Mouse (Mus musculus): ENCODE data around the gene Tmem150c.

The Tmem150c gene

DNA sequence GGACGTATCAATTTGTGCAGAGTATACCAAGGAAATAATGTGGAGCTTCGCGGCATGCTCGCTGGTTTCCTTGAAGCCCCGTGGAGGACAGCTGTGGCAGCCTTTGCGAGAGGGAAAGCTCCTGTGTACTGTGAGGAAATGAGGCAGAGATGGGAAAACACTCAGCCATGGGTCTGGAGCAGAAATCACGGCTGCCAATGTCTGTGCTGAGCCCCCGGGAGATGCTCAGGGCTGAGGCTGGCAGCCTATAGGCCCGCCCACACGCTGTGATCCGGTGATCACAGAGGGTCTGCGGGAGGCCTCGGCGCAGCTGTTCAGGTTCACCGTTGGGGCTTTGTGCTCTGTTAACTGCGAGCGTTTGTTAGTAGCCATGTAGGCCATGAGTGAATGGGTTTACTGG is 68.0 kb downstream of the Tmem150c start:
- peak; percentile 56 to 72 for DNase-seq

DNA sequence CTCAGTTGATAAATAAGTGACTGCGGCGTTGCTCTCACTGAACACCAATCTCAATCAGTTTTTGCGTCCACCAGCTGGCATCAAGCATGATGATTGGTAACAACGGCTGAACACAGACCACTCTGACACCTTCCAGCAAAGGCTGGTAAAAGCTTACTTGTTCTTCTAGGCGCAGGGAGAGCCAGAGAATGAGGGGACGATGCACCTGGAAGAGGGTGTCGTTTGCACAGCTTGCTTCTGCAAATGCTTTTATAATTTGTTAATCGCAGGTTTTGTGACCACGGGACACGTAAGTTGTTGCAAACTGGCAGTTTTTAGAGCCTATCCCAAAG is 68.4 kb downstream of the Tmem150c start:
- peak; percentile 36 to 40 for DNase-seq

DNA sequence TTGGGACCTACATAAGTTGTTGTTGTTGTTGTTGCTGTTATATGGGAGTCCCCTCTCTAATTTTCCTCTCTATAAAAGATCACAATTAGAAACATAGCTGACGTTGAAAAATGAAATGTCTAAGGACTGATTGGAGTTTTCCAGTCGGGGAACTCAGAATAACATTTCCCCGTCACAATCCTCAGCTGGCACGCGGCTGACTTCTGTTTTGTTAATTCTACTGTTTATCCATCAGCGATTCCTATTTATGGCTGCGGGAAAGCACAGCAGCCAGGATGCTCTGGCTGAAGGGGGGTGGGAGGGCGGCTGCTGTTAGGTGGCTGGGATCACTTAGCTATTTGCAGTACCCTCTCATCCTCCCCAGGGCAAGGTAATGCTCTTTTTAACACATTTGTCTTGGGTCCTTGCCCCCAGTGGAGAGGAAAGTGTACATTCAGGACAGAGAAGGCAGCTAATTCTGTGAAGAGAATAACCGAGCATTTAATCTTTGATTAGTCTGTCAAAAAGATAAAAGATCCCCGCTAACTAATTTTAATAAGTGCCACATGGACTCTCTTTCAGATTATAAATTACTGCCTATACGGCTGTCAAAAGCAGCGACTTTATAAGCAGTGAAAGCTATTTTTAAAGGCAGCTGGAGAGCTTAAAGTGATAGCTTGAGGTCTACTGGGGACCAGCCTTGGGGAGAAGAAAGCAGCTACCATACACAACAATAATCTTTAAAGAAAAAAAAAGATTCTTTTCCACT is 68.9 kb downstream of the Tmem150c start:
- no peak for DNase-seq

DNA sequence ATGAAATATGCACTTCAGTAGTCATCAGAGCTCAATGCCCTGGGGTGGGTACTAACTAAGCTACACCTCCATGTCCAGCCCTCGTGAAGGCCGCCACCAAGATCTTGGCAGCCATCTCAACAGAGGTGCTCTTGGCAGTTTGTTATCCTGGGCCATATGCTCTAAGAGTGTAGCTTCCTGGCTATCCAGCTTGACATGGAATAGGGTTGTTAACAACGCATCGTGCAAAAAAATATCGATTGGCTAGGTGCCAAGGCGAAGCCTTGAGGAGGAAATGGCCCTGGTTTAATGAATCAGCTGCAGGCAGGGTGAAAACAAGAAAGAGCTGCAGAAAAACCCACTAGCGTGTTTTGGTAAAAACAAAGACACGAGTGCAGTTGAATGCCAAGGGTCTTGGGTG is 74.5 kb downstream of the Tmem150c start:
- DNase-seq, result peak; percentile 70 to 71

DNA sequence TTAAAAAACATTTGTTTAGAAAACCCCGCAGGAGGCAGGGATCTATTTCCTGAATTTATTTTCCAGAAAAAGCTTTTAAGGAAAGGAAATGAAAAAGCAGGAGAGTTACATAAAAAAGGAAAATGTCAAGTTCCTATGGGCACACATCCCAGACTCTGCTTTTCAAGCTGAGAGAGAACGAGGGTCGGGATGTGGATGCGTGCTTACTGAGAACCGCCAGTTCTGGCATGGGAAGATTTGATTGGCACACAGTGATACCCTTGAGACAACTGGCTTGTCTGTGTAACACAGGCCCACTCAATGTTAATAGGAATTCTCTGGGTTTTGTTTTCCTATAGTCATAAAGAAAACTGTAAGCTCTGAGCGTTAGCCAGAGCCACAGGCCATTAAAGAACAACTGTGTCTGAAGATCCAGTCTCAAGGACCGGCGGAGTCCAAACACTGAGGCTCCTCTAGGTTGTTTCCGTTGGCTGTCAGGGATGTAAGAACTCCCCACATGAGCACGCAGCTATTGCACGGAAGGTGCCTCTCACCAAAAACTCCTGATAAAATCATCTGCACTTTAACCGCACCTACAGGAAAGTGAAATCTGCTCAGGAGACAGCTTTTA is 75.5 kb downstream of the Tmem150c start:
- peak; percentile 39 to 57 for DNase-seq

DNA sequence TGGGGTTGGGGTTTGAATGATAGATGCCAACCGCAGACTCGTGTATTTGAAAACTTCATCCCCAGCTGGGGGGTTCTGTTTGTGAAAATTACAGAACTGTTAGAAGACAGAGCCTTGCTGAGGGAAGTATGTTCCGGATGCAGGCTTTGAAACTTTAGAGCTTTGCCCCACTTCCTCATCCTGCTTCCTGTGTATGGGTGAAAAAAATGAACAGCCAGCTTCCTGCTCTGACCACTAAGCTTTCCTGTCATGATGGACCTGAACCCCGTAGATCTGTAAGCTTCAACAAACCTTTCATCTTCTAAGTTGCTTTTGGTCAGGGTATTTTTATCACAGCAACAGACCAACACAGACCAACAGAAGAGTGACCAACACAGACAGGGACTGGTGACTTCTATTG is 77.6 kb downstream of the Tmem150c start:
- no peak for DNase-seq

DNA sequence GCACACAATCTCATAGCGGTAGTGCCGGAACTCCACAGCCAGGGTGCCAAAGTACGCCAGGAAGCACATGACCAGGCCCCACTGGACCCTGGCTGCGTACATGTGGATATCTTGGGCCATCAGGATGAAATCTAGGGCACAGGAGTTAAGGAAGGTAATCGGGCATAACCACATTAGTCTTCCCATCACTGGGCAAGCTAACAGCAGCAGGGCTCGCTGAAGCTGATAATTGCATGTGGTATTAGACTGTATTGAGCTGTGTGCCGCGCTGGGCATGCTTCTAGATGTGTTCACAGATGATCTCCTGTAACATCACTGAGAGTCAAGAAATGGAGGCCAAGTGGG is 79.7 kb downstream of the Tmem150c start:
- peak in 1 of 2 experiments; percentile 37 for DNase-seq

DNA sequence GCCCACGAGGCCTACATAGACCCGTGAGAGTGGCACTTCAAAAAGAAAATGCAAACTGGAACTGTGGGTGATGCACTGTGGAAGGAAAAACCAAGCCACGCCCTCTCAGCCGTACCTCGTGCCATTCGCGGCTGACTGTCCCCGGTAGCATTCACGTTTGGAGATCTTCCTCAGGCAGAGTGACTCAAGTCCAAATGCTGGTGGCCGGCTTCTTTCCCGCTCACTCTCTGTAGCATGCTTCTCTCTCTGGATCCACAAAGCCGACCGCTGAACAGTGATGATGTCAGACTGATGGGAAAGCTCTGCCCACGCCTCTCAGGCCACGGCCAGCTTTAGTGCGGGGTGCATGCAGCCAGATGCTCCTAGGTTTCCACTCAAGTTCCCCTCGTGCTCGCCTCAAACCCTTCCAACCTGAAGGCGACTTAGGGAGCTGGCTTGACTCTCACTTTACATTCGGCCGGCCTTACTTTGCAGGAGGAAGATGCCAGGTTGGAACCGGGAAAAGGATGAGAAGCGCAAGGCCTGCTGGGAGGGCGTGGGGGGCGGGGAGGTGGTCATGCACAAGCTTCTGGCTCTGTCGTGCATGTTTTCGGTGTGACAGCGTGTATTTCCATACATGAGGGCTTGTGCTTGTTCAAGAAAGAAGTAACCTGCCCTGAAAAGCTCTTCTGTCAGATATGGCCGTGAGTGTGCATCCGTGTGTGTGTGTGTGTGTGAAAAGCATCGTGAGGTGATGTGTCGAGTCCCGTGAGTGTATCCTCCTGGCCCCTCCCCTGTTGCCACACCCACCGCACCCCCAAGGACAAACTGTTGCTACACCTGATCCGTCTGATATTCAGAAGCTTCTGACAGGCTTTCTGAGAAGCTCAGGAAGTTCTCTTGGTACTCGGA is 80.3 kb downstream of the Tmem150c start:
- DNase-seq, result peak; percentile 67 to 68

DNA sequence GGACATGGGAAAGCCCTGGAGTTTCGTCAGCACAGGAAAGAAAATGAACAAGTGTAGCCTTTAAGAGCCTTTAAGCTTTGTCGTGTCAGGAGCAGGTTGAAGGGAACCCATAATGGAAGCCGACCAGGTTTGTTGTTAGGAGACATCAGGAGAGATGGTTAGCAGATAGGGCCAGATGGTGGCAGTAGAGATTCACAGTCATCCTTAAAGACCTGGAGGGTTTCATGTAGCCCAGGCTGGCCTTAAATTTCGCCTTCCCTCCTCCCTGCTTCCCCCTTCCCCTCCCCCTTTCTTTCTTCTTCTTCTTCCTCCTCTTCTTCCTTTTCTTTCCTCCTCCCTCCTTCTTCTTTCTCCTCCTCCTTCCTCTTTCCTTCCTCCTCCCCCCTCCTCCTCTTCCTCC is 85.0 kb downstream of the Tmem150c start:
- peak; percentile 67 to 74 for DNase-seq

DNA sequence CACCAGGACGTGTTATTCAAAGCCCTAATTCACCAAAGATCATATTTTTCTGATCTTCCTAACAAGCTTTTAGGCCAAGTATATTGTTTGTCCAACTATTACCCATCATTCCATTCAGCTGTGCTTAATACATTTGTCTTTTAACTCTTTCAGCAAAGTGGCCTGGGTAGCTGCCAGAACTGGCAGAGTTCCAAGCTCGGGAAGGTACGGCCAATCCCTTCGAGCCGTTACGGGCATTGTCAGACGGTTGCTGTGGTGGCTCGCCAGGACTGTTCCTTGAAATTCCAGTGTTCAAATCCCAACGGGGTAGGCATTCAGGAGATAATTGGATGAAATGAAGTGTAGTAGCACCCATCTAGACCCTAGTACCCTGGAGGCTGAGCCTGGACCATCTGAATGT is 87.1 kb downstream of the Tmem150c start:
- peak; percentile 51 to 53 for DNase-seq

DNA sequence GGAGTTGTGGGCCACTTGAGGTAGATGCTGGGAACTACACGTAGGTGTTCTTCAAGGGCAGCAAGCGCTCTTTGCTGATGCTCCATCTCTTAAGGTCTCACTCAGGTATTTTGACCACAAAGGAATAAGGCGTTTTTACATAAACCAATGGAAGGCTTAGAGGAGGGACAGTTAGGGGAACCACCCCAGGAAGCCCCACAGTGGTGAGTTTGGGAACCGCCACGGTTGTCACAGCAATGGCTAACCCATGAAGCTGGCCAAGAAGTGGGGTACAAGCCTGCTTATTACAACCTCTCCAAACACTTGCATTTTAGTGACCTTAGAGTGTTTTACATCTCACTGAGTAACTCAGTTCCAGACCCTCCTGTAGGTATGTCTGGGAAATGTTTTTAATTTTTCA is 88.1 kb downstream of the Tmem150c start:
- peak in 1 of 2 experiments; percentile 54 for DNase-seq

DNA sequence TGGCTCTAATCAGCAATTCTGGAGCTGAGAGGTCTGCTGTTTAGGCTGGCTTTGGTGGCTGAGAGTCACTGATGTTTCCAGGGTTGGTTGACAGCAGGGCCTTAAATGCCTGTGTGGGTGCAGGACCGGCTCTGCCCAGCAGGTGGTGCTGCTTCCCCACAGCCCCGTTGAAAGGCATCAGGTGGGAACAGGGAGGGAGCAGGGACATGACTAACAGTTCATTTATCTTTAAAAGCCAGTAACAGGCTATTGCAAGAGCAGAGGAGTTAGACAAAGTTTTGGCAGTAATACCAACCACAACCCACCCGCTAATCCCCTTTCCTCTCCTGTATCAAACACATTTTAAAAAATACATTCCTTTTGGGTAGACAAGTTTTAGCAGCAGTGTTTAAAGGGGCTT is 89.4 kb downstream of the Tmem150c start:
- peak; percentile 91 to 94 for DNase-seq

DNA sequence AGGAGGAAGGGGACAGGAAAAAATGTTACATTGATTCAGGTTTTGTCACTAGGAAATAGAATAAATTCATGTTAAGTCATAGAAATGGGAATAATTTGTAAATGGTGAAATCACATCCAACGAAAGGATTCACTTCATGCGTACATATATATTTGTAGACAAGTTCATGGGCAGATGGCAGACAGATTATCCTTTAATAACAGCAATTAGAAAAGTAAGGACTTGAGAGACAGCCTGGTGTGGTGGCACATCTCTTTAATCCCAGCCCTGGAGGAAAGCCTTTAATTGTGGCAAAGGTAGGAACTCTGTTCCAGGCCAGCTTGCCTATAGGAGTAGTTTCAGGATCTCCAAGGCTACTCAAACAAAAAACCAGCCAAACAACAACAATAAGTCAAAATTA is 90.1 kb downstream of the Tmem150c start:
- no peak for DNase-seq

DNA sequence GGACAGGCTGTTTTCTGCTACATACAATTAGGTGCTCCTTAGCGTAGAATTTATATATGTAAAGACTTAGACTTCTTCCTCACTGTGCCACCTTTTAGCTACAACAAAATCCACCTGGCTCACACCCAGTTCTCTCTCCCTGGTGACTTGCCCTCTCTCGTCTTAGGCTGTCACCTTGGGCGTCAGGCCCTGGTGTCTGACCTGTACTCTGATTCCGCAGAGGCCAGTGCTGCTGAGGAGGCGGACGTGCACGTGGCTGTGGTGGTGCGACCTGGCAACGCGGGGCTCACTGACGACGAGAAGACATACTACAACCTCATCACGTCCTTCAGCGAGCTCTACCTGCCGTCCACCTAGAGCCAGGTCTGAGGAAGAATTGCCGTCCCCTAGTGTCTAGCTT is 92.0 kb downstream of the Tmem150c start:
- DNase-seq, result no peak

DNA sequence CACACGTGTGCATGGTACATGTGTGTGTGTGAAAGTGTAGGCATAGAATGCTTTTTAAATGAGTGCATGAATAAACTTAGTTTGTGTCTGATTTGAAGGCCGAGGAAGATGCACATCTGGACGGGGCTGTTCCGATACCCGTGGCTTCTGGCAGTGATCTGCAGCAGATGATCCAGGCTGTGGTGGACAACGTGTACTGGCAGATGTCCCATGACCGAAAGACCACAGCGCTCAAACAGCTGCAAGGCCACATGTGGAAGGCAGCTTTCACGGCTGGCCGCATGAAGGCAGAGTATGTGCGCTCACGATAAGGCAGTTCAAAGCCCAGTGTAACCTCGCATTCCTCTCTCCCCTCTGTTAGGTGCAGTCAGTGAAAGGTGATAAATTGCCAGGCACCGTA is 98.7 kb downstream of the Tmem150c start:
- no peak for DNase-seq

DNA sequence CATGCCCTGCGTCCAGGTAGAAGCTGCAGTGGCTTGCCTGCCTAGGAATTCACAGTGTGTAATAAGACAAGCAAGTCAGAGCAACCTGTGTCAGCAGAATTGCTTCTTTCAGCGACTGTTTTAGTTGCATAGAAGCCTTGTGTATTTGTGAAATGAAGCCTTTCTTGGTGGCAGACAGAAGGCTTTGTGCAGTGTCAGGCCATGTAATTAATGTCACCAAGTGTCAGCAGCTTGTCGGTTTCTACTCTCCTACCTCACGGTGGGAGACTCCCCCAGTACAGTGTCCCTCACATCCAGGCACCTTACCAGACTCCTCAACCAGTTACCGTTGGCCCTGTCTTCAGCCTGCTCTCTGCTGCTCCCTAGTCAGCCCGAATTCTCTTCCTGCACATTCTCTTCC is 100.3 kb downstream of the Tmem150c start:
- no peak for DNase-seq

DNA sequence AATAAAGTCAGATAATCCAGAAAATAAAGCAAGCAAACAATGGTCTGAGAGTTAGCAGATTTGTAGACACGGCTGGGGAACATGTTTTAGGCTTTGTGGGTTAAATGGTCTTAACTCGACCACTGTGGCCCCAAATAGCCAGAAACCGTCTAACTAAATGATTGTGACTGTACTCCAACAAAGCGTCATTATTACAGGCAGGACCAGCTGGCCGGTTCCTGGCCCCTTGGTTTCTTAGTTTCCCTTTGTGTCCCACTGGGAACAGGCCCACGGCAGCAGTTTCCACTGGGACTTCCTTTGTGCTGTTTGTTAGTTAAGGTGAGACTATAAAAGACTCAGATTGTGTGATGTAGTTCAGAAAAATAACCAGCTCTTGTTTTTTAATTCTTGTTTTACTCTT is 100.9 kb downstream of the Tmem150c start:
- DNase-seq, result no peak

DNA sequence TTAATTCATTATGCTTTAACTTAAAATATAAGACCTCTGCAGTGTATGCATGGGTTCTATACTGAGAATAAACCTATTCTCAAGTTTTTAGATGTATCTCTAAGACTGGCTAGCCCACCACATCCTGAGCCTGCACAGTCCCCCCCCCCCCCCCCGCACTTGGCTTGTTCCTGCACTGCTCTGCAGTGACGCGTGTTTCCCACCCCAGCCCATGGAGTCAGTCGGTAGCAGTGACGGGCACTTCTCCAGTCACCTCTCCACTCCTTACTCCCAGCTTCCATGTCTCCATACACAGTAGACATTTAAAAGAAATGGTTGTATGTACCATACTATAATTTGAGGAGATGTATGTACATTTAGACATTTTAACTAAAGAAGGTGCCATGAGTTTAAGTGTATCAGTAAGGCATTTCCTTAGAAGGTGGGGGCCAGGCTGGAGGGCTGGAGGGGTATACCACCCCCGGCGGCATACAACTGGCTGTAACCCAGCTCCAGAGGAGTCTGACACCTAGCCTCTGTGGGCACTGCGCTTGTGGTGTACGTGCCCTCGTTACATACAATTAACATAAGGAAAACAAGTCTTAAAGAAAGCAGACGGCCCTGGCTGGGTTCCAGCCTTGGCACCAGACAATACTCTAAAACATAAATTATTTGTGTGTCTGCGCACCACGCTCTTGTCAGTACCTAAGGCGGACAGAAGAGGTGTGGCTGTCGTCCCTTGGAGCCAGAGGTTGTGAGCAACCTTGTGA is 102.0 kb downstream of the Tmem150c start:
- DNase-seq, result no peak

DNA sequence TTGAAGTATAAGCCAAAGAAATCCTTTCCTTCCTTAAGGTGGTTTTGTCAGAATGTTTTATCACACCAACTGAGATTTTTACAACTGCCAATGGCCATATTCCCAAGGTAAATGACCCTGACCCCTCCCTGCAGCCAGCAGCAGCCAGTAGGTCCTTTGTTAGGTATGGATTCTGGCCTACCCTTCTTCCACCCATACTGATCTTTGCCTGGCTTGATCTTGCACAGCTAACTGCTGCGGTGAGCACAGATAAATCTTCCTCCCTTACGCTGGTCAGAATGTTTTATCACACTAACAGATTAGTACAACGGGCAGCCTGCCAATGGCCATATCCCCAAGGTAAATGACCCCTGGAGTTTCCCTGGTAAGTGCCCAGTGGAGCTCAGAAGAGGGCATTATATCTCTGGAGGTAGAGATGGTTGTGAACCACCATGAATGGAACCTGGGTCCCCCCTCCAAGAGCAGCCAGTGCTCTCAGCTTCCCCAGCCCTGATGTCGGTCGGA is 103.7 kb downstream of the Tmem150c start:
- no peak for DNase-seq

DNA sequence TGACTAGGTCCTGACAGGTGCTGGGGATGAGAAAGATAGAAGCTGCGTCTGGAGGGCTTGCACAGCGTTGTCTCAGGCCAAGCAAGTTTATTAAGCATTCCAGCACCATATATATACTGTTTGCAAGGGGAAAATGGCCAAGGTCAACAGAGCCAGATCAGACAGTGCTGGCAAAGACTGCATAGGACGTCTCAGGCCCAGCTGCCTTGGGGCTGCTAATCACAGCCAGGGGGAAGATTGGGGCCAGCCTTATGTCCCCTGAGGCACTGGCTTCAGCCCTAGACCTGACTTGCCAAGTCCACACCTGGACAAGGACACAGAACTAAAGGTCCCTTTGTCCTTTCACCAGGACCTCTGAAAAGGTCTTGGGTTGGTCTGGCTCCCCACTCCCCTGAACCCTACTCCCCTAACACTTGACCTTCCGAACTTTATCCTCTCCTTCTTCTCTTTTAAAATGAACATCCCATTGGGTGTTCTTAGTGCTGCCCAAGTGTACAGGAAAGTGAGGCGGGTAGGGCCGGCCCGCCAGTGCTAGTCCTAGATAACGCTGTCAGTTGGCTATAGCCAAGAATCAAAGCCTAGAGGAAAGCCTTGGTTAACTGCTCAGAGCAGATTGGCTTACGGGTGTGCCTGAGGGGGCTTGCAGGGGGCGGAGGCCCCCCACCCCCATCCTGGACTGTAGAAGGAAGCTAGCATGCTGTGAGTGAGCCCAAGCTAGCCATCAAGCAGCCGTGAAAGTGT is 104.6 kb downstream of the Tmem150c start:
- no peak for DNase-seq

DNA sequence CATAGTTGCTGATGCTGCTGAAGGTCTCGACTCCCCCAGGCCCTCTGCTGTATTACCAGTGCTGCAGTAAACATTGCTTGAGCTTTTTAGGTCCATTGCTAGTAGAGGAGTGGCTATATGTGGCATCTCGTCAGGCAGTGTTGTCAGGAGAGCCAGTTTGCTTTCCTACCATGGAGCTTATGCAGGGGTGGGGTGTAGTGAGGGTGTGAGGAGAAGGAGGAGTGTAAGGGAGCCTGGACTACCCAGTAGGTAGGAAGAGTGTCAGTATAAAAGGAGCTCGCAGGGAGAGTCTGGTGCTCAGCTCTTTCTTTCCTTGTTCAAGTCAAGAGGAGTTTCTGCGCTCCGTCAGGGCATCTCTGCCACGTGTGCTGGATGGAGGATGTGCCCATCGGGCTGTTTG is 106.9 kb downstream of the Tmem150c start:
- no peak for DNase-seq

DNA sequence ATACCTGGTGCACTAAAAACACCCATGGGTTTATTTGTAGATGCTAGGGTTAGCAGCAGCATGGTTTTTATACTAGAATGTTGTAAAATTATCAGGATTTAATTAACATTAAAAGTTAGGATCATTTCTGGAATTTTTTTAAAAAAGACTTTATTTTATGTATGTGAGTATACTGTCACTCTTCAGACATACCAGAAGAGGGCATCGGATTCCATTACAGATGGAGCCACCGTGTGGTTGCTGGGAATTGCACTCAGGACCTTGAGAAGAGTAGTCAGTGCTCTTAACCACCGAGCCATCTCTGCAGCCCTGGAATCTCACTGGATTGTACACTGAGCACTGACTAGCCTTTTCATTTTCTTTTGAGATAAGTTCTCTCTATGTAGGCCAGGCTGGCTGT is 109.7 kb downstream of the Tmem150c start:
- DNase-seq, result no peak
